Mouse (Mus musculus) left cerebral cortex, postnatal 36 days (tissue): ENCODE results near the gene Commd3. TPM values are rescaled to one million over a fixed set of nuclear protein-coding genes. Genes with fewer than 3 reads are reported as not detected.
A peak's percentile ranks its signal among the peaks of the same experiment; 100 is the strongest.

ENCODE experiments used
- DNase-seq, 2 experiments: peaks; one replicate each; pipeline ENCODE4 v3.0.0; 2021 to 2022; ENCODE audit warnings: low spot score in 2 of 2, mixed read lengths in 1 of 2
- intact Hi-C: fragments of 180-260 bp; cut with DNase I; formaldehyde crosslinking; loops from one replicate; pipeline ENCODE4 v1.15.1; 2025
- total RNA-seq, 2 experiments: library from RNA; stranded (reverse); gene quantifications; 2 replicates each; pipeline ENCODE4 v1.2.3; 2021

Commd3 gene
- total RNA-seq, 2 experiments from 2014 or later: 80.4 to 86.4 TPM

DNA sequence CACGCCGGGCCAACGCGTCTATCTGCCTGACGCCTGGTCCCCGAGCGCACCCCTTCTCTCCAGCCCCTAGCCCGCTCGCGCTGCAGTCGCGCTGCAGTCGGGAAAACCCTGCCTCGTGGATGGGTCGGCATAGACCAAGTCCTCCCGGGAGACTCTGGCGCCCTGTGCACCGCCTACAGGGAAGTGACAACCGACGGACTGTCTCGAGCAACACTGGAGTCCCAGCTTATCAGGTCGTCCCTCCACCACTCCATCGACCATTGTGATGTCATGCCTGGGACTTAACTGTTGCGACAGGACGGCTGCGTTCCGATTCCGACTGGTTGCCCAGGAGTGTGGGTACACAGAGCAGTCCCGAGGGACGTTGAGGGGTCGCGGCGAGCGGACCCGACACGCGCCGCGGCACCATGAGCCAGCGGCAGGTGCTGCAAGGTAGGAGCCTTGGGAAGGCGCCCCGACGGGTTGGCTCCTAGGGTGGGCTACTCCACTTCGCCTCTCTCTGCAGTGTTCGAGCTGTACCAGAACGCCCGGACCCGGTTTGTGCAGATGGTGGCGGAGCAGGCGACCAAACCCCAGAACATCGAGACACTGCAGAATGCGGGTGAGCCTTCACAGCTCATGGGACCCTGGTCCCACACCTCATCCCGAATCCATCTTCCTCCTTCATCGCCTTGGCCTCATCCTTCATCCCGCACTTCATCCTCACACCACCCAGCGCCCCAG lies 26.6 kb downstream of the Commd3 start:
- intact Hi-C loops: loop anchor here (10.0 kb wide), 1 partner anchor 756 kb away; no protein-coding TSS in a partner anchor
- DNase-seq: peak in 1 of 2 experiments; percentile 17

DNA sequence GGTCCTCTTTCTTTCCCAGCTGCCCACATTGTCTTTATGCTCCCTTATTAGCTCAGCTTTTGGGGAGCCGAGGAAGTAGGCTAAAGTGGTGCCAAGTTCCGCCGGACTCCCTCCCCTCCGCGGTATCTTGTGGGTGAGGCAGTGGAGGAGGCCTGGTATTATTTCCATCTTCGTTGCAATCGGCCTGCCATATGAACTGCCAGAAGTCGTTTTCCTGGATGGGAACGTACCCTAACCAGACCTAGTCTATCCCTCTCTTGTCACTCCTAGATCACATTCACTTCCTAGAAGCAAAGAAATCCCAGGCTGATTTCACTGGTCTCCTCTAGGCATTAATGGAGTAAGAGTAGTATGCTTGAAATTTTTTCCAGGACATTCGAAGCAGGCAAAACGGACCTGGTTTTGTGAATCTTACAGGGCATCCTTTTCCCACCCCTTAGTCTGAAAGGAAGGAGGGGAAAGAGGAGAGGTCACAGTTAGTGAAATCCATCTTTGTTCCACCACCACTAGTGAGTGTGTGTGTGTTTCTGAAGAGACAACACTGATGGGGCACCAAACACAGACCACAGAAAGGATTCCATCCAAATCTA lies 27.3 kb downstream of the Commd3 start:
- intact Hi-C loops: loop anchor here (10.0 kb wide), 1 partner anchor 755 kb away; no protein-coding TSS in a partner anchor
- no peak for DNase-seq

DNA sequence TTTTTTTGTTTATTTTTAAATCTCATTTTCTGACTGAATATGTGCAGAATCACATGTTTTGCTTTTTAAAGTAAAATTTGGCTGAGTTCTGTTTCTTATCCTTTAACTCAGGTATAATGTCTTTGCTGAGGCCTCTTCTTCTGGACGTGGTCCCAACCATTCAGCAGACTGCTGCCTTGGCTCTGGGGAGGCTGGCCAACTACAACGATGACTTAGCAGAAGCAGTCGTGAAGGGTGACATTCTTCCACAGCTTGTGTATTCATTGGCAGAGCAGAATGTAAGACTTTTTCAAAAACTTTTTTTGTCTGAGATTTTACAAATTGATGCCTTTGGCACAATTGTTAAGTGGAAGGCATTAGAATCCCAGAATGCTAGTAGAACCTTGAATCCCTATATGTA lies 38.2 kb downstream of the Commd3 start:
- intact Hi-C loops: no loop called here
- no peak for DNase-seq

DNA sequence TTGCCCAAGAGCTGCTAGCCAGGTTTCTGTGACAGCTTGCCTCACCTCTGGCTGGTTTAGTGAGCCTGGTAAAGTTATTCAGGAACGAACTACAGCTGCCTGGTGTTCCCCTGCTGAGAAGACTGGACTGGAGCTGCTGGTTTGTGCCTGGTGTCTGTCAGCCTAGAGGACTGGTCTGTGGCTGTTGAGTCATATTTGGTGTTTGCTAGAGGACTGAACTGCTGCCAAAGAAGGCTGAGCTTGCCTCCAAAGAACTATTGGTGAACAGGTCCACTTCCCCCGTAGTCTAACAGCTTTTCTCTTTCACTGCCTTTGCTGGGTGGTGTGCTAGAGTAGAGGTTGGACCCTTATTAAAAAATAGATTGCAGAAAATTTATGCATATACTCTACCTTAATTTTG lies 40.9 kb downstream of the Commd3 start:
- intact Hi-C loops: no loop called here
- no peak for DNase-seq

DNA sequence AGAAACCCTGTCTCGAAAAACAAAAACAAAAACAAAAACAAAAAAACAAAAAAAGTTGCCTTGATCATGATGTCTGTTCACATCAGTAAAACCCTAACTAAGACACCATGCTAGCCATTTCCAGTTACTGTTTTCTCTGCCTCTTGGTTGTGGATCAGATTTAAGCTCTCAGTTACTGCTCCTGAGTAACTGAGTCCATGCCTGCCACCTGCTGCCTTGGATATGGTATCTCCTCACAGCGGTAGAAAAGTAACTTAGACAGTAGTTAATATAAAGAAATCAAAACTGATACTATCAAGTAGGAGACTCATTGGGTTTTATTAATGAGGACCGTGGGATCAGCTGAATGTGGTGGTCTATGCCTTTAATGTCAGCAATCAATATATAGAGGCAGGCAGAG lies 42.2 kb downstream of the Commd3 start:
- DNase-seq: no peak
- intact Hi-C loops: no loop called here

DNA sequence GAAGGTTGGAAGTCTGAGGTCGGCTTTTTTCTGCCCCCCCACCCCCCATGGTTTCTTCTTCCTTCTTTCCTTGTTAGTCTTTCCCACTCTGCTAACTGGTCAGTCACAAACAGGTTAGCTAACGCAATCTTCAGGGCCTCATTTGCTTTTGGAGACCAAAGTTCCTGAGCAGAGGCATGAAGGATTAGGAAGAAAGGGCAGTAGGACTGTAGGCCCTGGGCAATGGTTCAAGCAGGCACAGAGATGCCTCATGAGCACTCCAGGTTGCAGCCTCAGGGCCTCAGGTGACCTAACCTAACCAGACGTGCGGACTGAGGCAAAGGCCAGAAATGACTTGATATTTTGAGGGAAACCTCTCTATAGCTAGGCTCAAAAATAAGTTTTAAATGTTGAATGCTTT lies 46.3 kb downstream of the Commd3 start:
- intact Hi-C loops: no loop called here
- no peak for DNase-seq

DNA sequence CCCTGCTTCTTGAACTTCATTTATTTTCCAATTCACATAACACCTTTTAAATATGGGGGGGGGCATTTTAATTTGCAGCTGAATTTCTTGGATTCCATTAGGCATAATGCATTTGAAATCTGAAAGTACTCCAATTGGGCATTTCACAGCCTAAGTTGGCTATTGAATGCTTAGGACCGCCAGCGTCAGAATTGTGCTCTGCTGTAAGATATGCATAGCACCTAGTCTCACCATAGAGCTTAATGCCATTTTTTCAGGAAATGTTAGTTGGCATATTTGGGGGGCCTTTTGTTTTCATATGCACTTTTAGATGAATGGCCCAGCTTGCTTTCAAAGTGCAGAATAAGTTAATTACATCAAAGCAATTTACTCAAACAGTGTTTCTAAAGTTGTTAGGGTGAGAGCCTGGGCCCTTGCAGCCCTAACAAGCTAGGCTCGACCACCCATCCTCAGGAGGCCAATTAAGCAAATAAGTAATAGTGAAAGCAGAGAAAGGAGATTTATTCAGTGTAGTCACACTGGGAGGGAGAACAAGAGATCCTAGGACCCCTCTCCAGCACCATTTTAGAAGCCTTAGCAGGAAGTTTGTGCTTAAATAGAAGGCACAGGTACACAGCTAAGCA lies 50.1 kb downstream of the Commd3 start:
- no peak for DNase-seq
- intact Hi-C loops: no loop called here

DNA sequence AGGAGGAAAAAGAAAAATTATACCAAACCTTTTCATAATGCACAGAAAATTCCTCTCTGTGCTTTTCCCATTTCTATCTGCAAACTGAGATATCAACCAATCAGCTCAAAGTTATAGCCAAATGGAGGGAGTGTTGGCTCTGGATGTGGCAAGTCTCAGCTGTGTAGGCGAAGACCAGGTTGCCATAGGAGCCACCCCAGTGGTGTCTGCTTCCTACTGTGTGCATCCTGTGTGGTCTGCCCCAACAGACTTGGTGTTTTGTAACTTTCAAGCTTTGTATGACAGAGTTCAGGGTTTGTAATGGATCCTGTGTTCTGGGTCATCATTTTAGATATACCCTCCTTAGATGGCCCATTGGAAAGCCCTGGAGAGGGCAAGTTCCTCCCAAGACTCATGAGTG lies 52.3 kb downstream of the Commd3 start:
- intact Hi-C loops: no loop called here
- no peak for DNase-seq

Other genes with a start within 250 kb of the Commd3 start
- 10 to 100 TPM; 34.5 to 49.6 TPM for gene Bmi1, start 4.6 kb downstream of the Commd3 start, total RNA-seq
- gene Spag6, start 21.6 kb downstream of the Commd3 start, total RNA-seq: 1 to 10 TPM; 6.6 to 7.3 TPM